Mouse (Mus musculus): Measurements from ENCODE around the gene Gm2974. TPM values are rescaled to one million over a fixed set of nuclear protein-coding genes. Genes with fewer than 3 reads are reported as not detected.
"Not testable (repeated sequence)": the region's sequence is repeated elsewhere in the genome, so short reads cannot be mapped to it uniquely, and the experiment has no call there.

Gm2974 gene
- polyA plus RNA-seq (2014; fragmentation: Nextera tagmentation; extraction: Ambion mirVana) = 0.79 and 1.9 TPM in 2 replicates

GRCm38 (mm10) chr14:4182491-4183210 lies at the start of gene Gm2974:
Gene Gm2974 (plus strand): TSS chr14:4182576.
- peak within 1 kb of the TSS; percentile 46 for H3K4me2 ChIP-seq (ENCODE audit: low read depth, low read length, severe bottlenecking)
- 18% methylated on average over 30 of the region's 59 CpGs for WGBS
- H3K9me3 ChIP-seq (ENCODE audit: control insufficient read depth, low read length); H3K27ac ChIP-seq (ENCODE audit: low read depth, low read length); H3K27me3 ChIP-seq (ENCODE audit: control insufficient read depth, insufficient read depth, low read length); ATAC-seq (replicated peaks; ENCODE audit: low FRiP score); H3K36me3 ChIP-seq (ENCODE audit: control insufficient read depth, insufficient read depth, low read length); H3K4me1 ChIP-seq (replicated peaks; ENCODE audit: control insufficient read depth, insufficient read depth, low read length): not testable (repeated sequence)
- H3K9ac ChIP-seq (ENCODE audit: low read length) = 0 out of 2 replicates have a peak within 1 kb of the TSS, but pooled peaks have one; percentile 35
- peak within 1 kb of the TSS; percentile 27 for H3K4me3 ChIP-seq (ENCODE audit: low read depth, low read length)
- DNase-seq (ENCODE audit: low spot score) = peak; percentile 47

DNA sequence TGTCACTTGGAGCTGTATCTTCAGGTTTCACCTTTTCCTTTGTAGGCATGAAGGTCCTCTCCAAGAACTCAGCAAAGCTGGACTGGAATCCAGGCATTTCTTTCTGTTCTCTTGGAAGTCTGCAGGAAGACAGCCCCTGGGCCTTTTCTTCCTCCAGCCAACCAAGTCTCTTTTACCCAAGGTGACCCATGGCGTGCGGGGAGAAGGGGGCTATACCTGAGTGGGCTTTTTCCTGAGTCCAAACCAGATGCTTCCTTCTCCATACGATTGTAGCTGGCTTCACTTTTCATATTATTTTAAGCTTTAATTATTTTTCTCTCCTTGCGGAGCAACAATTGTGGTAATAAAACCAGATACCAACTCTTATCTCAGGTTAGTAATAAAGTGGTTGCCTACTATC lies 40.7 kb upstream of the Gm2974 start:
- not testable (repeated sequence) for H3K27me3 ChIP-seq (ENCODE audit: control insufficient read depth, insufficient read depth, low read length); H3K36me3 ChIP-seq (ENCODE audit: control insufficient read depth, insufficient read depth, low read length); DNase-seq (ENCODE audit: low spot score); H3K4me2 ChIP-seq (ENCODE audit: low read depth, low read length, severe bottlenecking); H3K9me3 ChIP-seq (ENCODE audit: control insufficient read depth, low read length); H3K9ac ChIP-seq (ENCODE audit: low read length); ATAC-seq (replicated peaks; ENCODE audit: low FRiP score); H3K4me3 ChIP-seq (ENCODE audit: low read depth, low read length); H3K4me1 ChIP-seq (replicated peaks; ENCODE audit: control insufficient read depth, insufficient read depth, low read length); H3K27ac ChIP-seq (ENCODE audit: low read depth, low read length)
- 96% methylated on average over 4 of the region's 4 CpGs for WGBS

DNA sequence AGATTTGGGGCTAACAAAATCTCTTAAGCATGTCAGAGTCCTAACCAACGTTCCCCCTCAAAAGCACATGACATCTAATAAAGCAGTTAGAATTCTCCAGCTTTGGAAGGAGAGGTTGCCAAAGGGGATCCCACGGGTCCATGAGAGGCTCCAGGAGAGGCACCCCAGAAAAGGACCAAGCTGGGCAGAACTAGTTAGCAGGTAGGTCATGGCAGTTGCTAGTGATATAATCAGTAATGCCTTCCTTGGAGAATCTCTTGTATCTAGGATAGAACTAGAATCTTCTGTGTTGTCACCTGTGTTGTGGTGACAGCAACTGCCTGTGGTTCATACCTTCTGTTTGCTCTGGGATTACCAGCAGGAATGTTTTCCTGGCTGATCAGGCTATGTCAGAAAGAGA lies 17.6 kb upstream of the Gm2974 start, which contains the start of gene Gm3127:
Gene Gm3127 (plus strand): TSS at position 301 of the 400 bp plus-strand sequence.
- ATAC-seq (replicated peaks; ENCODE audit: low FRiP score); H3K4me1 ChIP-seq (replicated peaks; ENCODE audit: control insufficient read depth, insufficient read depth, low read length); H3K27me3 ChIP-seq (ENCODE audit: control insufficient read depth, insufficient read depth, low read length); H3K9me3 ChIP-seq (ENCODE audit: control insufficient read depth, low read length); DNase-seq (ENCODE audit: low spot score); H3K9ac ChIP-seq (ENCODE audit: low read length); H3K27ac ChIP-seq (ENCODE audit: low read depth, low read length); H3K4me3 ChIP-seq (ENCODE audit: low read depth, low read length); H3K36me3 ChIP-seq (ENCODE audit: control insufficient read depth, insufficient read depth, low read length); H3K4me2 ChIP-seq (ENCODE audit: low read depth, low read length, severe bottlenecking): not testable (repeated sequence)
- no CpG with 5 or more reads among the region's 2 CpGs for WGBS

GRCm38 (mm10) chr14:4182030-4182429 lies 346 bp upstream of the Gm2974 start:
- H3K9me3 ChIP-seq (ENCODE audit: control insufficient read depth, low read length); H3K27me3 ChIP-seq (ENCODE audit: control insufficient read depth, insufficient read depth, low read length); ATAC-seq (replicated peaks; ENCODE audit: low FRiP score); H3K4me1 ChIP-seq (replicated peaks; ENCODE audit: control insufficient read depth, insufficient read depth, low read length); H3K27ac ChIP-seq (ENCODE audit: low read depth, low read length); H3K36me3 ChIP-seq (ENCODE audit: control insufficient read depth, insufficient read depth, low read length): not testable (repeated sequence)
- H3K4me3 ChIP-seq (ENCODE audit: low read depth, low read length) = peak overlapping the region; percentile 27
- DNase-seq (ENCODE audit: low spot score) = peak; percentile 46
- H3K9ac ChIP-seq (ENCODE audit: low read length) = 0 out of 2 replicates have a peak overlapping the region, but pooled peaks have one; percentile 35
- WGBS = 12% methylated on average over 11 of the region's 14 CpGs
- H3K4me2 ChIP-seq (ENCODE audit: low read depth, low read length, severe bottlenecking) = peak overlapping the region; percentile 46

DNA sequence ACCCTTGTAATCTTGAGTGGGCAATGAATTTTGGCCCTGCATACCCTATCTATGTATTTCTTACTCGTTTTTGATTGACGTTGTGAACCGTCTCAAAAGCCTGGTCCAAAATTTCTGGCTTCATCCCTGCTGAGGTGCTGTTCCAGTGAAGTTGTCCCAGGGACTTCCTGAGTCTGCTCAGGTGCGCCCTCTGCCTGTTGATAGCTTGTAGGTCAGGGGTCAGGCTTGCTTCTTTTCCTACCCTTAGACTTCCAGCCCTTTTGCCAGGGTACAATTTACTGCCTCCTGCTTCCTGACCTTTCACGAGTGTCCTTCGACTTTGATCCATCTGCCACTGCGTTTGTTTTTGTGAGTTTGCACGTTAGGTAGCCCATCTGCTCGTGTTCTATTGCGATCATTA lies 999 bp downstream of the Gm2974 start:
- not testable (repeated sequence) for H3K9me3 ChIP-seq (ENCODE audit: control insufficient read depth, low read length); H3K9ac ChIP-seq (ENCODE audit: low read length); H3K27ac ChIP-seq (ENCODE audit: low read depth, low read length); H3K36me3 ChIP-seq (ENCODE audit: control insufficient read depth, insufficient read depth, low read length); DNase-seq (ENCODE audit: low spot score); H3K4me3 ChIP-seq (ENCODE audit: low read depth, low read length); H3K27me3 ChIP-seq (ENCODE audit: control insufficient read depth, insufficient read depth, low read length); ATAC-seq (replicated peaks; ENCODE audit: low FRiP score); H3K4me2 ChIP-seq (ENCODE audit: low read depth, low read length, severe bottlenecking); H3K4me1 ChIP-seq (replicated peaks; ENCODE audit: control insufficient read depth, insufficient read depth, low read length)
- 34% methylated on average over 4 of the region's 10 CpGs for WGBS

- H3K9me3 ChIP-seq (ENCODE audit: control insufficient read depth, low read length); H3K36me3 ChIP-seq (ENCODE audit: control insufficient read depth, insufficient read depth, low read length); H3K9ac ChIP-seq (ENCODE audit: low read length); H3K4me1 ChIP-seq (replicated peaks; ENCODE audit: control insufficient read depth, insufficient read depth, low read length); H3K27me3 ChIP-seq (ENCODE audit: control insufficient read depth, insufficient read depth, low read length); H3K27ac ChIP-seq (ENCODE audit: low read depth, low read length); H3K4me2 ChIP-seq (ENCODE audit: low read depth, low read length, severe bottlenecking); ATAC-seq (replicated peaks; ENCODE audit: low FRiP score); H3K4me3 ChIP-seq (ENCODE audit: low read depth, low read length); DNase-seq (ENCODE audit: low spot score): not testable (repeated sequence)
- WGBS = no CpG with 5 or more reads among the region's 2 CpGs
Observed at GRCm38 (mm10) chr14:4249331-4249730, 67.0 kb downstream of the Gm2974 start, which contains the start of gene Gm3138. Gene Gm3138 (plus strand): TSS chr14:4249631.

Other genes starting within 250 kb of the Gm2974 start
- gene Gm3095, start 219.0 kb upstream of the Gm2974 start, polyA plus RNA-seq (2014; fragmentation: Nextera tagmentation; extraction: Ambion mirVana) = 0.13 and 0.57 TPM in 2 replicates
- gene Gm3099, start 184.2 kb upstream of the Gm2974 start, polyA plus RNA-seq (2014; fragmentation: Nextera tagmentation; extraction: Ambion mirVana) = not detected in 2 replicates
- 0.65 and 0.97 TPM in 2 replicates for gene Gm5796, start 158.6 kb upstream of the Gm2974 start, polyA plus RNA-seq (2014; fragmentation: Nextera tagmentation; extraction: Ambion mirVana)
- not detected in 2 replicates for gene Gm3115, start 98.5 kb upstream of the Gm2974 start, polyA plus RNA-seq (2014; fragmentation: Nextera tagmentation; extraction: Ambion mirVana)
- gene Gm8108, start 72.0 kb upstream of the Gm2974 start, polyA plus RNA-seq (2014; fragmentation: Nextera tagmentation; extraction: Ambion mirVana) = 0.53 TPM in 1 of 2 replicates, not detected in the other
- not detected in 2 replicates for gene Gm3127, start 17.5 kb upstream of the Gm2974 start, polyA plus RNA-seq (2014; fragmentation: Nextera tagmentation; extraction: Ambion mirVana)
- not detected in 2 replicates for gene Gm3138, start 67.1 kb downstream of the Gm2974 start, polyA plus RNA-seq (2014; fragmentation: Nextera tagmentation; extraction: Ambion mirVana)
- not detected in 2 replicates for gene Gm3149, start 134.7 kb downstream of the Gm2974 start, polyA plus RNA-seq (2014; fragmentation: Nextera tagmentation; extraction: Ambion mirVana)
- 0.63 and 0.75 TPM in 2 replicates for gene 2610042L04Rik, start 152.2 kb downstream of the Gm2974 start, polyA plus RNA-seq (2014; fragmentation: Nextera tagmentation; extraction: Ambion mirVana)
- gene Gm3159, start 214.9 kb downstream of the Gm2974 start, polyA plus RNA-seq (2014; fragmentation: Nextera tagmentation; extraction: Ambion mirVana) = not detected in 2 replicates
- gene Gm3164, start 232.9 kb downstream of the Gm2974 start, polyA plus RNA-seq (2014; fragmentation: Nextera tagmentation; extraction: Ambion mirVana) = 0.41 and 1.1 TPM in 2 replicates
- not detected in 2 replicates for gene Gm3173, start 248.4 kb downstream of the Gm2974 start, polyA plus RNA-seq (2014; fragmentation: Nextera tagmentation; extraction: Ambion mirVana)

All from forebrain, embryonic 11.5 days (tissue).